Mouse (Mus musculus): Measurements from ENCODE around the gene Gm8247. TPM values are rescaled to one million over a fixed set of nuclear protein-coding genes. Genes with fewer than 3 reads are reported as not detected.
"Not testable (repeated sequence)": the region's sequence is repeated elsewhere in the genome, so short reads cannot be mapped to it uniquely, and the experiment has no call there.

Gm8247 gene
- not detected in 2 replicates for polyA plus RNA-seq (2012; rRNA removed)

DNA sequence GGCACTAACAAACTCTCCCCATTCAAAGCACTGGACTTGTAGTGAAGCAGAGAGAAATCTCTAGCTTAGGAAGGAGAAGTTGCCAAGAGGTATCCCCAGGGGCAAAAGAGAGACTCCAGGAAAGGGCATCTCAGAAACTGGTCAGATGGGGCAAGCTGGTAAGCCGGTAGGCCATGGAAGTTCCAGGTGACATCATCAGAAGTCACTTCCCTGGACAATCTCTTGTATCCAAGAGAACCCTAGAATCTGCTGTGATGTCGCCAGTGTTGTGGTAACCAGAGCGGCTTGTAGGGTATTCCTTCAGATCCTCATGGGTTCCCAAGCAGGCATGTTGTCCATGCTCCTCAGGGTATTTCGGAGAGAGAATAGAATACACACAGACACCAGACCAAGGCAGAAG is at the start of gene Gm8247:
Gm8247 (plus strand) TSS at position 301 of the 400 bp plus-strand sequence.
- H3K27ac ChIP-seq (ENCODE audit: insufficient read depth, low read depth, low read length); H3K27me3 ChIP-seq (ENCODE audit: control insufficient read depth, insufficient read depth, low read length); H3K4me3 ChIP-seq (ENCODE audit: low read depth, low read length); H3K4me1 ChIP-seq (ENCODE audit: control insufficient read depth, insufficient read depth, insufficient read length, low read length); H3K36me3 ChIP-seq (ENCODE audit: control insufficient read depth, insufficient read depth, low read length): not testable (repeated sequence)
- WGBS: 88% methylated on average over 4 of the region's 4 CpGs

DNA sequence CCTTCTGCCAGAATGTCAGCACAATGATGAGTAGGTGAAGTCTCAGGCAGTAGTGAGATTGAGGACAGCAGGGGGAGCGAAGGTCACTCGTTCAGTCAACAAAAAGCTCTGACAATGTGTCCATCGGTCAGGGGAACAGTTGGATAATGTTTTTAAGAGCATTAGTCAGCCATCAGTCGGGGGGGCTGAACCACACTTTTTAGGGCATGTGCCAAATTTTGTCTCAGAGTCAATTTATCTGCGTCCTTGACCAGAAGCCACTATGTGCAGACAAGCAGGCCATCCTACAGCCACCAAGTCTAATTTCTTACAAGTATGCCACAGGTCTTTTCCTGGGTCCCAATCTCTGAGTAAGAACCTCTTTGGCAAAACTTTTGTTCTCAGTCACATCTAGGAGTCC is 35.0 kb upstream of the Gm8247 start:
- H3K27me3 ChIP-seq (ENCODE audit: control insufficient read depth, insufficient read depth, low read length); H3K27ac ChIP-seq (ENCODE audit: insufficient read depth, low read depth, low read length); H3K36me3 ChIP-seq (ENCODE audit: control insufficient read depth, insufficient read depth, low read length); H3K4me1 ChIP-seq (ENCODE audit: control insufficient read depth, insufficient read depth, insufficient read length, low read length); H3K4me3 ChIP-seq (ENCODE audit: low read depth, low read length): not testable (repeated sequence)
- 75% methylated on average over 5 of the region's 5 CpGs for WGBS

DNA sequence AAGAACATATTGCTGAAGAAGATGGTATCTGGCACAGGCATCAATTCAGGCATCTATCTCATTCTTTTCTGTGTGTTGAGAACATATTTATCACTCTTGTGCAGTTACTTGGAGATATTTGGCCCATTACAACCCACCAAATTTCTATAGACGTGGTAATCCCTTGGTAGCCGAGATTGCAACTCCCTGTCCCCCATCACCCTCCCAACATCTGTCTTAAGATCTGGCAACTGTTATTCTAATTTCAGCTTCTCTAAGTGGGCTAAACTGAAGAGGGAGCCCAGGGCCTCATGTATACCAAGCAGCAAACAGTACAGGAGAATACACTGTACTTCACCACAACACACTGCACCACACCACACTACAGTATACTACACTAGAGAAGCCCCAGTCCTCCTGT is 8.8 kb downstream of the Gm8247 start:
- not testable (repeated sequence) for H3K4me1 ChIP-seq (ENCODE audit: control insufficient read depth, insufficient read depth, insufficient read length, low read length); H3K36me3 ChIP-seq (ENCODE audit: control insufficient read depth, insufficient read depth, low read length); H3K27ac ChIP-seq (ENCODE audit: insufficient read depth, low read depth, low read length); H3K27me3 ChIP-seq (ENCODE audit: control insufficient read depth, insufficient read depth, low read length); H3K4me3 ChIP-seq (ENCODE audit: low read depth, low read length)
- WGBS: 75% methylated on average over 2 of the region's 2 CpGs

GRCm38 (mm10) chr14:44627737-44628136 is 44.8 kb downstream of the Gm8247 start, which contains the start of gene Gm5624:
Gene Gm5624, minus strand, starts transcription at chr14:44627938.
- H3K36me3 ChIP-seq (ENCODE audit: control insufficient read depth, insufficient read depth, low read length); H3K4me1 ChIP-seq (ENCODE audit: control insufficient read depth, insufficient read depth, insufficient read length, low read length); H3K27me3 ChIP-seq (ENCODE audit: control insufficient read depth, insufficient read depth, low read length); H3K27ac ChIP-seq (ENCODE audit: insufficient read depth, low read depth, low read length); H3K4me3 ChIP-seq (ENCODE audit: low read depth, low read length): not testable (repeated sequence)
- WGBS: 69% methylated on average over 4 of the region's 4 CpGs

Other genes starting within 250 kb of the Gm8247 start
- not detected in 2 replicates for gene Gm5930, start 244.6 kb upstream of the Gm8247 start, polyA plus RNA-seq (2012; rRNA removed)
- not detected in 2 replicates for gene Gm8229, start 217.8 kb upstream of the Gm8247 start, polyA plus RNA-seq (2012; rRNA removed)
- not detected in 2 replicates for gene Gm3371, start 172.5 kb upstream of the Gm8247 start, polyA plus RNA-seq (2012; rRNA removed)
- gene Gm8232, start 149.5 kb upstream of the Gm8247 start, polyA plus RNA-seq (2012; rRNA removed): not detected in 2 replicates
- gene BC061237, start 90.7 kb upstream of the Gm8247 start, polyA plus RNA-seq (2012; rRNA removed): not detected in 2 replicates
- not detected in 2 replicates for gene Gm17093, start 64.9 kb upstream of the Gm8247 start, polyA plus RNA-seq (2012; rRNA removed)
- gene Gm5624, start 44.8 kb downstream of the Gm8247 start, polyA plus RNA-seq (2012; rRNA removed): not detected in 2 replicates
- not detected in 2 replicates for gene Gm8257, start 123.3 kb downstream of the Gm8247 start, polyA plus RNA-seq (2012; rRNA removed)
- gene Gm8267, start 167.2 kb downstream of the Gm8247 start, polyA plus RNA-seq (2012; rRNA removed): not detected in 2 replicates

All from small intestine, adult 2 months (tissue).